10 mouse cellular contexts compared by ENCODE assay signal in genomic region chr1:132844088-132844804, GRCm38 (mm10). TPM values are rescaled to one million over a fixed set of nuclear protein-coding genes. Genes with fewer than 3 reads are reported as not detected.
DNase-seq lines count a peak whose midpoint lies in the region; ATAC-seq and TF ChIP-seq lines count a peak whose summit lies in the region.
"Had no signal": no experiment of that assay in that cellular context is flagged by ENCODE, and none has a peak within 500 bp of the region (broad histone marks: within the 10 kb centered on the region; RNA-seq: fewer than 3 reads in every experiment).

No protein-coding gene starts in this region.

- no peak overlapping the region for H3K27ac ChIP-seq in limb, embryonic 14.5 days (replicated peaks; ENCODE audit: low read depth, low read length)
- H3K27ac ChIP-seq in limb, embryonic 10.5 days, result no peak overlapping the region
- H3K27ac ChIP-seq: liver, embryonic 14.5 days had no signal

- no peak for ATAC-seq in limb, embryonic 14.5 days (ENCODE audit: low FRiP score, low read depth)
- no peak for ATAC-seq in erythroid progenitor cell, adult 5-6 weeks (replicated peaks; ENCODE audit: low FRiP score, poor library complexity, severe bottlenecking)
- ATAC-seq in megakaryocyte, adult 5-6 weeks (ENCODE audit: poor library complexity, severe bottlenecking), result no peak

- H3K4me1 ChIP-seq in limb, embryonic 14.5 days (ENCODE audit: control insufficient read depth, insufficient read depth, low read length), result peaks cover 4% of the 10 kb centered on the region
- no peaks in the 10 kb centered on the region for H3K4me1 ChIP-seq in limb, embryonic 10.5 days

- H3K9me3 ChIP-seq in limb, embryonic 14.5 days (ENCODE audit: control insufficient read depth, low read length), result peaks cover 7% of the 10 kb centered on the region; the same call in 1 of the 2 replicates
- H3K9me3 ChIP-seq in limb, embryonic 10.5 days (replicated peaks), result no peaks in the 10 kb centered on the region

- H3K36me3 ChIP-seq in limb, embryonic 14.5 days (ENCODE audit: control insufficient read depth, insufficient read depth, low read length), result no peaks in the 10 kb centered on the region
- H3K36me3 ChIP-seq in limb, embryonic 10.5 days, result no peaks in the 10 kb centered on the region

- peak; percentile 45 for DNase-seq in limb, embryonic 14.5 days (ENCODE audit: low spot score)
- DNase-seq in limb, embryonic 10.5 days (ENCODE audit: low spot score), result no peak
- peak; percentile 61 to 75 for DNase-seq in adrenal gland, postnatal 36 days
- DNase-seq in gastrocnemius, postnatal 36 days, result peak; percentile 27 to 53
- peak; percentile 88 to 92 for DNase-seq in kidney, postnatal 25 days
- no peak for DNase-seq in thymus, postnatal 0 days (ENCODE audit: low spot score)

- no peak for TF ChIP-seq POLR2A in limb, embryonic 14.5 days (IDR thresholded peaks at IDR 0.05; ENCODE audit: borderline replicate concordance, extremely low read depth, insufficient read depth, insufficient read length)

- intact Hi-C loops in gastrocnemius, postnatal 36 days (cut with DNase I), result no loop called here

- no peak overlapping the region for H3K4me2 ChIP-seq in limb, embryonic 14.5 days (replicated peaks; ENCODE audit: low read depth, low read length, severe bottlenecking)

- H3K27me3 ChIP-seq in limb, embryonic 14.5 days (ENCODE audit: control insufficient read depth, insufficient read depth, low read length), result no peaks in the 10 kb centered on the region
- no peaks in the 10 kb centered on the region for H3K27me3 ChIP-seq in limb, embryonic 10.5 days (ENCODE audit: low read depth, poor library complexity, severe bottlenecking)

- no peak overlapping the region for H3K9ac ChIP-seq in limb, embryonic 14.5 days (ENCODE audit: low read depth, low read length, severe bottlenecking)
- H3K9ac ChIP-seq: liver, embryonic 14.5 days had no signal

- 89% methylated on average over 20 of the region's 20 CpGs for WGBS in limb, embryonic 14.5 days
- WGBS in limb, embryonic 10.5 days, result 95% methylated on average over 20 of the region's 20 CpGs

- no peak overlapping the region for H3K4me3 ChIP-seq in limb, embryonic 14.5 days (replicated peaks; ENCODE audit: low read length)
- H3K4me3 ChIP-seq in limb, embryonic 10.5 days, result no peak overlapping the region
- H3K4me3 ChIP-seq: erythroblast, embryonic 14.5 days had no signal

RNA-seq across cellular contexts. Expression of gene Lrrn2, which starts 35.8 kb away (rescaled TPM):
- polyA plus RNA-seq in limb, embryonic 14.5 days (2012; rRNA removed), result 7.0 and 9.4 TPM in 2 replicates
- polyA plus RNA-seq in limb, embryonic 14.5 days (2014; fragmentation: Nextera tagmentation; extraction: Ambion mirVana), result 5.6 and 6.5 TPM in 2 replicates
- polyA plus RNA-seq in limb, embryonic 10.5 days (2016; fragmentation: Nextera tagmentation; extraction: Ambion mirVana), result 1.3 and 2.4 TPM in 2 replicates
- 10 to 100 TPM in 1 of 2 experiments, 1 to 10 TPM in 1; 9.0 to 15.4 TPM for total RNA-seq in adrenal gland, postnatal 36 days (2021)
- under 1 TPM; 0.43 to 0.62 TPM for total RNA-seq in gastrocnemius, postnatal 36 days (2021)
- not detected in 2 replicates for total RNA-seq in erythroid progenitor cell, adult 5-6 weeks (2015; ENCODE audit: low replicate concordance)
- not detected in 2 replicates for total RNA-seq in erythroid progenitor cell, adult 5-6 weeks (2017; ENCODE audit: low replicate concordance)
- polyA plus RNA-seq in thymus, postnatal 0 days (2015; fragmentation: Nextera tagmentation; extraction: Ambion mirVana), result 0.15 and 0.16 TPM in 2 replicates
- 0.07 TPM in 1 of 2 replicates, not detected in the other for total RNA-seq in megakaryocyte, adult 5-6 weeks (2015)
- total RNA-seq in megakaryocyte, adult 5-6 weeks (2017), result not detected in 2 replicates
- polyA plus RNA-seq: erythroblast, embryonic 14.5 days had no signal

Comparison
In these comparisons a context has a peak if more than half of its experiments do, and no peak if none do; other contexts are left out.
1. DNase-seq: peak in limb, embryonic 14.5 days (single experiment), adrenal gland, postnatal 36 days (2 of 2), gastrocnemius, postnatal 36 days (2 of 2) and kidney, postnatal 25 days (2 of 2); none in limb, embryonic 10.5 days (single experiment) and thymus, postnatal 0 days (single experiment).
2. RNA of gene Lrrn2, which starts 35.8 kb away (total RNA-seq): 9.0 to 15.4 TPM in adrenal gland, postnatal 36 days; 0.43 to 0.62 TPM in gastrocnemius, postnatal 36 days, 0.07 TPM in megakaryocyte, adult 5-6 weeks and not detected in erythroid progenitor cell, adult 5-6 weeks; every median in the first group is over 4 times any median in the second.